Mouse (Mus musculus) embryonic fibroblast, embryonic 13.5 days (primary cell): ENCODE measurements around the gene Gm15737.

ENCODE experiments used
- CTCF ChIP-seq: IDR thresholded peaks from 2 replicates; pipeline ENCODE4 v1.5.1; 2011; ENCODE audit warnings: mild to moderate bottlenecking, control low read depth, low read length, moderate library complexity, borderline replicate concordance; ENCODE audit not compliant: insufficient read depth
- POLR2A ChIP-seq: IDR thresholded peaks from 2 replicates; pipeline ENCODE4 v1.6.1; 2011; ENCODE audit warnings: low read depth, mild to moderate bottlenecking, control low read depth, low read length, moderate library complexity

DNA sequence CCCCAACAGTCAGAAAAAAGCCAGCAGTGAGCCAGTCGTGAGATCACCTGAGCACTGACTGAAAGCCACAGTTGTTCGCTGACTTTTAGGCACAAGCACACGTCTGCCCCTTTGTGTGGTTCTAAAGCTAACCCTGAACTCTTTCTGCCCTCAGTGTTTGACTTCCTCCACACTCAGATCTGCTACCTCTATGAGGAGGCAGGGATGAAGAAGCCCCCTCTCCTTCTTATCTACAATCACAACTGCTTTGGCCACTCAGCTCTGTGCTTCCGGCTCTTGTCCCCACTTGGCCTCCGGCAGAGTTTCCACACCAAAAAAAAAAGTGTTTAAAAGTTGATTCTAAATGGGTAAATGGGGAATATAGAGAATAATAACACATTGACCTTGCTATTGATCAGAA, 7.0 kb downstream of the Gm15737 start:
- TF ChIP-seq POLR2A (no peak), CTCF (no peak)
